ENCODE assay signal across 25 mouse cellular contexts in genomic region chr3:83987533-83988112, GRCm38 (mm10). TPM values are rescaled to one million over a fixed set of nuclear protein-coding genes. Genes with fewer than 3 reads are reported as not detected.
DNase-seq lines count a peak whose midpoint lies in the region; ATAC-seq and TF ChIP-seq lines count a peak whose summit lies in the region.
"Had no signal": no experiment of that assay in that cellular context is flagged by ENCODE, and none has a peak within 500 bp of the region (broad histone marks: within the 10 kb centered on the region; RNA-seq: fewer than 3 reads in every experiment).

No protein-coding gene starts in this region.

- H3K27me3 ChIP-seq in lung, postnatal 0 days (replicated peaks; ENCODE audit: insufficient read depth, low read length): no peaks in the 10 kb centered on the region
- H3K27me3 ChIP-seq in embryonic facial prominence, embryonic 15.5 days: no peaks in the 10 kb centered on the region
- no peaks in the 10 kb centered on the region for H3K27me3 ChIP-seq in limb, embryonic 14.5 days (ENCODE audit: control insufficient read depth, insufficient read depth, low read length)
- no peaks in the 10 kb centered on the region for H3K27me3 ChIP-seq in stomach, embryonic 16.5 days (ENCODE audit: control insufficient read depth, insufficient read depth, low read length)
- no peaks in the 10 kb centered on the region for H3K27me3 ChIP-seq in forebrain, embryonic 16.5 days (replicated peaks; ENCODE audit: control insufficient read depth, insufficient read depth, low read length)
- H3K27me3 ChIP-seq: embryonic facial prominence, embryonic 12.5 days; liver, embryonic 15.5 days; megakaryocyte, embryonic 14.5 days had no signal

- TF ChIP-seq CTCF in lung, postnatal 0 days (IDR thresholded peaks at IDR 0.05): no peak
- TF ChIP-seq CTCF in lung, adult 2 months (IDR thresholded peaks at IDR 0.05; ENCODE audit: insufficient read depth, low read length): no peak

- 65% methylated on average over 8 of the region's 8 CpGs for WGBS in lung, postnatal 0 days
- WGBS in lung, adult 2 months: 71% methylated on average over 8 of the region's 8 CpGs
- WGBS in embryonic facial prominence, embryonic 15.5 days: 61% methylated on average over 8 of the region's 8 CpGs
- 60% methylated on average over 8 of the region's 8 CpGs for WGBS in limb, embryonic 14.5 days
- WGBS in stomach, embryonic 16.5 days: 63% methylated on average over 8 of the region's 8 CpGs
- WGBS in forebrain, embryonic 16.5 days: 74% methylated on average over 8 of the region's 8 CpGs

- H3K9ac ChIP-seq in lung, postnatal 0 days (replicated peaks; ENCODE audit: low read depth): no peak overlapping the region
- H3K9ac ChIP-seq in embryonic facial prominence, embryonic 15.5 days: no peak overlapping the region
- no peak overlapping the region for H3K9ac ChIP-seq in limb, embryonic 14.5 days (ENCODE audit: low read depth, low read length, severe bottlenecking)
- H3K9ac ChIP-seq in stomach, embryonic 16.5 days (ENCODE audit: low read length): no peak overlapping the region
- no peak overlapping the region for H3K9ac ChIP-seq in forebrain, embryonic 16.5 days (replicated peaks; ENCODE audit: low read depth, low read length)
- H3K9ac ChIP-seq: embryonic facial prominence, embryonic 12.5 days; liver, embryonic 15.5 days had no signal

- no peak for ATAC-seq in lung, postnatal 0 days
- no peak for ATAC-seq in embryonic facial prominence, embryonic 15.5 days (ENCODE audit: insufficient number of reproducible peaks, low FRiP score, low TSS enrichment, low read depth)
- ATAC-seq in limb, embryonic 14.5 days (ENCODE audit: low FRiP score, low read depth): no peak
- ATAC-seq in stomach, embryonic 16.5 days (ENCODE audit: insufficient read depth, low FRiP score): no peak
- ATAC-seq in forebrain, embryonic 16.5 days: no peak
- ATAC-seq: hindbrain, embryonic 16.5 days had no signal

- H3K36me3 ChIP-seq in lung, postnatal 0 days (ENCODE audit: insufficient read depth, low read length): no peaks in the 10 kb centered on the region
- H3K36me3 ChIP-seq in embryonic facial prominence, embryonic 15.5 days: no peaks in the 10 kb centered on the region
- no peaks in the 10 kb centered on the region for H3K36me3 ChIP-seq in limb, embryonic 14.5 days (ENCODE audit: control insufficient read depth, insufficient read depth, low read length)
- H3K36me3 ChIP-seq in stomach, embryonic 16.5 days (ENCODE audit: control insufficient read depth, insufficient read depth, low read length): no peaks in the 10 kb centered on the region
- no peaks in the 10 kb centered on the region for H3K36me3 ChIP-seq in forebrain, embryonic 16.5 days (ENCODE audit: control insufficient read depth, insufficient read depth)
- H3K36me3 ChIP-seq: embryonic facial prominence, embryonic 12.5 days; liver, embryonic 15.5 days had no signal

- H3K4me2 ChIP-seq in lung, postnatal 0 days (replicated peaks; ENCODE audit: low read depth, low read length): 0 out of 2 replicates have a peak overlapping the region, but pooled peaks have one; percentile 22
- 0 out of 2 replicates have a peak overlapping the region, but pooled peaks have one; percentile 11 for H3K4me2 ChIP-seq in embryonic facial prominence, embryonic 15.5 days (replicated peaks)
- H3K4me2 ChIP-seq in limb, embryonic 14.5 days (replicated peaks; ENCODE audit: low read depth, low read length, severe bottlenecking): 0 out of 2 replicates have a peak overlapping the region, but pooled peaks have one; percentile 0
- peak overlapping the region; percentile 32 for H3K4me2 ChIP-seq in stomach, embryonic 16.5 days (ENCODE audit: low read depth, low read length)
- no peak overlapping the region for H3K4me2 ChIP-seq in forebrain, embryonic 16.5 days (ENCODE audit: low read length)
- H3K4me2 ChIP-seq: embryonic facial prominence, embryonic 12.5 days; liver, embryonic 15.5 days had no signal

- TF ChIP-seq EP300 in lung, postnatal 0 days (IDR thresholded peaks at IDR 0.05): no peak

- no peak overlapping the region for H3K4me3 ChIP-seq in lung, postnatal 0 days (ENCODE audit: low read depth, low read length)
- no peak overlapping the region for H3K4me3 ChIP-seq in lung, adult 2 months (replicated peaks; ENCODE audit: extremely low read depth, low read depth, low read length)
- H3K4me3 ChIP-seq in embryonic facial prominence, embryonic 15.5 days (replicated peaks): no peak overlapping the region
- H3K4me3 ChIP-seq in limb, embryonic 14.5 days (replicated peaks; ENCODE audit: low read length): no peak overlapping the region
- no peak overlapping the region for H3K4me3 ChIP-seq in stomach, embryonic 16.5 days (replicated peaks; ENCODE audit: low read length)
- no peak overlapping the region for H3K4me3 ChIP-seq in forebrain, embryonic 16.5 days (replicated peaks; ENCODE audit: low read length)
- H3K4me3 ChIP-seq: embryonic facial prominence, embryonic 12.5 days; forebrain, embryonic 10.5 days; heart, adult 2 months; layer of hippocampus, adult 2 months; left cerebral cortex, adult 2 months; liver, embryonic 15.5 days; megakaryocyte, embryonic 14.5 days had no signal

- no peak for TF ChIP-seq POLR2A in lung, adult 2 months (IDR thresholded peaks at IDR 0.05; ENCODE audit: borderline replicate concordance, extremely low read depth, low read depth, low read length)
- no peak for TF ChIP-seq POLR2A in limb, embryonic 14.5 days (IDR thresholded peaks at IDR 0.05; ENCODE audit: borderline replicate concordance, extremely low read depth, insufficient read depth, insufficient read length)

- peaks cover 7% of the 10 kb centered on the region; the same call in 1 of the 2 replicates for H3K4me1 ChIP-seq in lung, postnatal 0 days (ENCODE audit: insufficient read depth, low read depth, low read length)
- peaks cover 6% of the 10 kb centered on the region for H3K4me1 ChIP-seq in lung, adult 2 months (ENCODE audit: control insufficient read depth, insufficient read depth, low read length)
- H3K4me1 ChIP-seq in embryonic facial prominence, embryonic 15.5 days: peaks cover 56% of the 10 kb centered on the region
- peaks cover 52% of the 10 kb centered on the region for H3K4me1 ChIP-seq in limb, embryonic 14.5 days (ENCODE audit: control insufficient read depth, insufficient read depth, low read length)
- H3K4me1 ChIP-seq in stomach, embryonic 16.5 days (ENCODE audit: control insufficient read depth, insufficient read depth, low read length): peaks cover 34% of the 10 kb centered on the region
- peaks cover 93% of the 10 kb centered on the region for H3K4me1 ChIP-seq in forebrain, embryonic 16.5 days (replicated peaks; ENCODE audit: control insufficient read depth, insufficient read depth, low read length)

- no peaks in the 10 kb centered on the region for H3K9me3 ChIP-seq in lung, postnatal 0 days (ENCODE audit: low read length)
- no peaks in the 10 kb centered on the region for H3K9me3 ChIP-seq in embryonic facial prominence, embryonic 15.5 days (replicated peaks)
- H3K9me3 ChIP-seq in limb, embryonic 14.5 days (ENCODE audit: control insufficient read depth, low read length): no peaks in the 10 kb centered on the region
- H3K9me3 ChIP-seq in stomach, embryonic 16.5 days (replicated peaks; ENCODE audit: control insufficient read depth, low read length): no peaks in the 10 kb centered on the region
- no peaks in the 10 kb centered on the region for H3K9me3 ChIP-seq in forebrain, embryonic 16.5 days (ENCODE audit: control insufficient read depth, low read length)
- H3K9me3 ChIP-seq: embryonic facial prominence, embryonic 12.5 days; forebrain, embryonic 10.5 days; liver, embryonic 15.5 days; megakaryocyte, embryonic 14.5 days had no signal

- H3K27ac ChIP-seq in lung, postnatal 0 days (ENCODE audit: low read length): no peak overlapping the region
- H3K27ac ChIP-seq in embryonic facial prominence, embryonic 15.5 days (replicated peaks): no peak overlapping the region
- 0 out of 2 replicates have a peak overlapping the region, but pooled peaks have one; percentile 49 for H3K27ac ChIP-seq in limb, embryonic 14.5 days (replicated peaks; ENCODE audit: low read depth, low read length)
- H3K27ac ChIP-seq in stomach, embryonic 16.5 days (ENCODE audit: low read length): peak overlapping the region; percentile 55; the same call in 1 of the 2 replicates
- H3K27ac ChIP-seq in forebrain, embryonic 16.5 days (ENCODE audit: low read length): no peak overlapping the region
- H3K27ac ChIP-seq: layer of hippocampus, adult 2 months; left cerebral cortex, adult 2 months; liver, embryonic 15.5 days had no signal

- DNase-seq in lung, postnatal 0 days (ENCODE audit: low spot score): peak; percentile 34
- DNase-seq in lung, adult 2 months: no peak
- DNase-seq in limb, embryonic 14.5 days (ENCODE audit: low spot score): no peak
- DNase-seq in cerebellum, postnatal 36 days: no peak
- DNase-seq in embryo, embryonic 10 days (ENCODE audit: low spot score): no peak
- DNase-seq: B cell, adult 2 months; cerebellum, adult 2 months; gastrocnemius, postnatal 10 days; heart, adult 2 months; kidney, adult 8-10 months; kidney, postnatal 14 days; lung, postnatal 10 days; midbrain, embryonic 14.5 days; right cerebral cortex, postnatal 25 days; thymus, postnatal 14 days had no signal

RNA-seq across cellular contexts. Expression of gene Tmem131l, which starts 52.4 kb away (rescaled TPM):
- polyA plus RNA-seq in lung, postnatal 0 days (2015; fragmentation: Nextera tagmentation; extraction: Ambion mirVana): 18.4 and 21.3 TPM in 2 replicates
- 21.3 and 24.5 TPM in 2 replicates for polyA plus RNA-seq in lung, adult 2 months (2012; rRNA removed)
- polyA plus RNA-seq in embryonic facial prominence, embryonic 15.5 days (2015; fragmentation: Nextera tagmentation; extraction: Ambion mirVana): 56.8 and 60.5 TPM in 2 replicates
- 52.4 and 60.0 TPM in 2 replicates for polyA plus RNA-seq in limb, embryonic 14.5 days (2012; rRNA removed)
- polyA plus RNA-seq in limb, embryonic 14.5 days (2014; fragmentation: Nextera tagmentation; extraction: Ambion mirVana): 59.8 and 66.0 TPM in 2 replicates
- 38.9 and 41.7 TPM in 2 replicates for polyA plus RNA-seq in stomach, embryonic 16.5 days (2015; fragmentation: Nextera tagmentation; extraction: Ambion mirVana)
- 129 and 134 TPM in 2 replicates for polyA plus RNA-seq in forebrain, embryonic 16.5 days (2015; fragmentation: Nextera tagmentation; extraction: Ambion mirVana)

Comparison
In these comparisons a context has a peak if more than half of its experiments do, and no peak if none do; other contexts are left out.
1. H3K27ac ChIP-seq: peak in limb, embryonic 14.5 days (single experiment) and stomach, embryonic 16.5 days (single experiment); none in lung, postnatal 0 days (single experiment), embryonic facial prominence, embryonic 15.5 days (single experiment) and forebrain, embryonic 16.5 days (single experiment).